Mouse (Mus musculus) heart, adult 2 months (tissue): Measurements from ENCODE around the gene Pyroxd1.

ENCODE experiments used
- EP300 ChIP-seq: fragments of 200-500 bp; IDR thresholded peaks from 2 replicates; pipeline ENCODE4 v1.6.1; 2011; ENCODE audit warnings: low read depth, low read length, control low read depth; ENCODE audit not compliant: insufficient read depth
- POLR2A ChIP-seq: fragments of 200-500 bp; IDR thresholded peaks from 2 replicates; pipeline ENCODE4 v1.6.1; 2011; ENCODE audit warnings: mild to moderate bottlenecking, low read depth, low read length, control low read depth; ENCODE audit not compliant: insufficient read depth

- no peak for TF ChIP-seq POLR2A
- TF ChIP-seq EP300 = no peak
Observed at GRCm38 (mm10) chr6:142392312-142392711, 46.9 kb downstream of the Pyroxd1 start.
